Mouse (Mus musculus): ENCODE measurements around the gene Gm3194.
"Not testable (repeated sequence)": the region's sequence is repeated elsewhere in the genome, so short reads cannot be mapped to it uniquely, and the experiment has no call there.

Gene Gm3194

GRCm38 (mm10) chr14:5455367-5455766 is at the start of gene Gm3194:
Gene Gm3194, minus strand, starts transcription at chr14:5455467.
- DNase-seq, result not testable (repeated sequence)

GRCm38 (mm10) chr14:5501374-5501773 is 46.1 kb upstream of the Gm3194 start, which contains the start of gene Gm3488:
Gene Gm3488, plus strand, starts transcription at chr14:5501674.
- not testable (repeated sequence) for DNase-seq

- not testable (repeated sequence) for DNase-seq
Observed at GRCm38 (mm10) chr14:5483907-5484306, 28.6 kb upstream of the Gm3194 start, which contains the start of gene Gm3187. Gene Gm3187, plus strand, starts transcription at chr14:5484207.

- not testable (repeated sequence) for DNase-seq
Observed at GRCm38 (mm10) chr14:5477730-5478129, 22.5 kb upstream of the Gm3194 start, which contains the start of gene Gm8246. Gene Gm8246, minus strand, starts transcription at chr14:5477830.

GRCm38 (mm10) chr14:5460469-5460868 is 5.2 kb upstream of the Gm3194 start:
- DNase-seq, result not testable (repeated sequence)

- not testable (repeated sequence) for DNase-seq
Observed at GRCm38 (mm10) chr14:5388949-5389348, 66.3 kb downstream of the Gm3194 start, which contains the start of gene Gm3500. Gene Gm3500, minus strand, starts transcription at chr14:5389049.
